Mouse (Mus musculus) induced T-regulatory cell, adult 2 months (primary cell): ENCODE data around the gene Plb1.

ENCODE experiments used
- DNase-seq: peaks from one replicate; pipeline ENCODE4 v3.0.0-alpha.2; 2012; ENCODE audit warnings: low read depth

Gene Plb1

DNA sequence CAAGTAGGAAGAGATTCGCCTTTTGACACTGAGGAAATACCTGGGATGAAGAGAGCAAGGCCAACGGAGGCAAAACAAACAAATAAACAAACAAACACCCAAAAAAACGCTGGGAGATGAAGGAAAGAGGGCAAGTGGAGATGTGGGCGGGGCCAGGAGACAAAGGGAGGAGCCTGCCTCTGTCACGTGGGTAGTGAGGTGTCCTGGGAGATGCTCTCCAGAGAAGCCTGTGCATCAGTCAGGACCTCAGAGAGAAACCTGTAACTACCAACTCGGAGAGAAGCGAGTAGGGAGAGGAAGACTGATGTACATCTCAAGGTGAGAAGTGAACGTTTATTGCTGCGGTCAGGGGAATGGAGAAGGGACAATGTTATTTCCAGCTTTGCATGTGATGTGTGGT lies at the start of gene Plb1:
Gene Plb1 (plus strand): TSS at position 235 of the 400 bp plus-strand sequence.
- no peak for DNase-seq

DNA sequence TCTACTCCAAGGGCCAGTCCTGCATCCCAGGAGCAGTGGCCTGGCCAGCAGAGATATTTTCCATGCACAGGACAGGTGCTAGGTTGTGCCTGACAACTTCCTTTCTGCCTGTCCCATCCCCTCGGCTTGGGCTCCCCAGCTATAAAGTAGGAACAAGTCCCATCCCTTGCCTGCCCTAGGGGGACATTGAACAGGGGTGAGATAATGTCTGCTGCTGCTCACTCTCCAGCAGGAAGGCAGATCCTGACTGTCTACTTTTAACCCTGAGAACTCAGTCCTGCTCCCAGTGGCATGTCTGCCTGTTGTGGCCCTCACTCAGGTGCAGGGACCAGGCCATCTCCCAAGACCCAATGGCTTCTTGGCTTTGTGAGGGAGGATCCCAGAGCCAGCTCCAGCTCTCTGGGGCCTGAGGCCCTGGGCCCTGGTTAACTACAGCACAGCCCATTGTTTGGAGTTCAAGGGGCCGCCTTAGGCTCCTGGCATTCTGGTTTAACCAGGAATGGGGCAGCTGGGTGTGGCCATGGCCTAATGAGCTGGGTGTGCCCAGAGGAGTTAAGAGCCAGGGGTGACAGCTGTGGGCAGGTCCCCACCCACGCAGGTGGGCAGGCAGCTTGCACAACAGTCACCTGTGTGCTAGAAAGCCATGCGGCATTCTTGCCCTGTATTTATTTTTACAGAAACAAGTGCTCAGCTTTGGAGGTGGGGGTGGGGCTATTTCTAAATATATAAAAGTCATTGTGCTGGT lies 49.5 kb upstream of the Plb1 start:
- DNase-seq: no peak

DNA sequence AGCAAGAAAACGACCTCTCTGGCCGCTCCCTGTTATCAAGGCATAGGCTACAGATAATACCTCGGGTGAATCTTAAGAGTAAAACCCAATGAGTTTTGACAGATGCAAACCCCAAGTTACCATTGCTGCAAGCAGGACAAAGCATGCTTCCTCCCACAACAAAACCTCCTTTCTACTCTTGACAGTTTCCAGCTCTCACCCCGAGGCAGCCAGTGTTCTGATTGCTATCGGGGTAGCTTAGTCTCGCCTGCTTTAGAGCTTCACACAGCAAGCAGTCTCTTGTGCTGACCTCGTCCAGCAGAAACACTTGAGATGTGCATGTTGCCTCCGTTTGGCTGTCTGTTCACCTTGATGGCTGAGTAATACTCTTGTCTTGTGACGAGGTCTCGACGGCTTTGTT lies 44.8 kb upstream of the Plb1 start:
- DNase-seq: no peak

DNA sequence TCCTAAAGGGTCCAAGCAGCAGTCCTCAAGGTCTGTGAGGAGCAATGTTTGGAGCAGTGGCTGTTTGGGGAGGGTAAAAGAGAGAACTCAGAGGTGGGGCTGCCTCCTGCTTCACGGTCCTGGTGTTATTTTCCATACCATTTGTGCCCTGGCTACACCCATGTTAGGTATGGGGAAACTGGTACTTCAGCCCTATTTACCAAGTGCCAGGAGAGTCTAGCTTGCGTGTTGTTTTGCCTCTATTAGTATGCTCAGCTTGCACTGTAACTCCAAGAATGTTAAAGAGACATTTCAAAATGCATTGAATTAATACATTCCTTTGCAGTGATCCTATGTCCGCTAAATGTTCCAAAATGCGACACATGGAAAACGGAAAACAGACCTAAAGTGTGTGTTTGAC lies 41.2 kb upstream of the Plb1 start:
- no peak for DNase-seq

DNA sequence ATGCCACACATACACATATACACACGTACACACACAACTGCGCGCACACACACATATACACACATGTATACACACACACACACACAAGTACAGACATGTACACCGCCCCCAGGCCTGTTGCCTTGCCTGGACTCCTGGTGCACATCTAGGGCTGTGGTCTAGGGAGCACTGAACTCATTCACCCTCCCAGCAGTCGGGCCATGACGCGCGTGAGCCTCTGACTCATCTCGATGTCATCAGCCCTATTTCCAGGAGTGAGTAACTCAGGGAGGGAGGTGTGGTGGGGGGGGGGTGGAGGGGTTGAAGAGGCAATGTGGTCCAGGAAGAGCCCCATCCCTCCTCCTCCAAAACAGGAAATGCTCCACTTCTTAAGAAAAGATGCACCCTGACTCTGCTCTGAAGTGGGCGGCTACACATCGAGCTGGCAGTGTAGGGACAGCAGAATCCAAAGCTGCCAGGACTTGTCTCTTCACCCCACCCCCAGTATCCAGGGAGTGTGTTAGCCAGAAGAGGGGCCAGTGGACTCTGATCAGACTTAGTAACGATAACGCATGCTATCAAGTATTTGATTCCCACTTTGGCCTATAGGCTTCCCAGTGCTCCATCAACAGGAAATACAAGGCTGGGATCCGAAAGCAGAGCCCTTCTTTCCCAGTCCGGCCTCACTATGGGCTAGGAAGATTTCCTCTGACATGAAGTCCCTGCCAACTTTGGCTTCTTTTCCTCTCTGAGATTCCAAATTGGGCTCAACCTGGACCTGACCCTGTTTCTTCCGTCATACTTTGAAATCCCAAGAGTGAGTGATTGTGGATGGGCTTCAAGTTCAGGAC lies 40.3 kb upstream of the Plb1 start:
- DNase-seq: peak; percentile 51

DNA sequence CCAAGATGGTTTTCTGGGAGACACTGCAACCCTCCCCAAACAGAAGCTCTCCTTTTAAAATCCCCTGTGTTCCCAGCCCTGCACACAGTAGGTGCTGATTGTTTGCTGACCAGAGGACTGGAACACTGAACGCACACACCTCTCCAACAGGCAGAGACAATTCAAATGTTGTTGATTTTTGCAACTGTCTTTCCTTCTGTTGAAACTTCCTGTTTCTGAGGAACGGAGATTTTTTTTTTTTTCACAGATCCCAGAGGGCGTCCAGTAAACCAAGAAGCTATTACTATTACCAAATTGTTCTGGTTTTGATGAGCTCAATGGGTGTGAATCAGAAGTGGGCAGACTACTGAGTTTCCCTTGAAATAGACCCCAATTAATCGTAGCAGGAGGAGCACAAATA lies 38.3 kb upstream of the Plb1 start:
- no peak for DNase-seq

DNA sequence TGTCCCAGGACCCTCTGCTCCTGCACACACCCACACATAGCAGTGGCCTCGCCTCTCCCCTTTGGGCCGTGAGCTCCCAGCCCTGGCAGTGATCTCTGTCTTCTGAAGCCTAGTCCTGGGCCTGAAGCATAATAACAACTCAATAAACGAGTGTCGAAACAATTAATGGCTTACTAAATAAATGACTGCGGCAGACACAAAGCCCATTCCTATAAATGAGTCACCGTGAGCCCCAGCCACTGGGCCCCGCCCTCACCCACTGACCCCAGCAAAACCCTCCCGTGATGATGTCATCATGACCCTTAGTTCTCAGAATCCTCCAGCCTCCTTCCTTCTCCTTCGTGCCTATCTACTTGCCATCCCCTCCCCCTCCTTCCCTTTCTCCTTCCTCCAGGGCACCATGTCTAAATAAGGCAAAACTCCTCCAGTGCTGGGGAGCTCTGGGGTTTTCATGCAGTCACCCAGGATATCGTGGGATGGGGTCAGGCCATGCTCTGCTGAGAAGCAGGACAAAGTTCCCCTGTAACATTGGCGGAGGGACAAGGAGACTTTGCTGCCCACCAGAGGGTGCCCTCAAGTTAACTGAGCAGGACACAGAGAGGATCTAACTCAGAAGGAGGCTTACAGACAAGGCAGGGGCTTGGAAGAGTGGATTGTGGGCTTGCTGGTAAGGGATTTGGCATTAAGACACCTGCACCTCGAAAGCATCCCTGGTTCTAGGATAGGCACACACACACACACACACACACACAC lies 36.5 kb upstream of the Plb1 start:
- no peak for DNase-seq

DNA sequence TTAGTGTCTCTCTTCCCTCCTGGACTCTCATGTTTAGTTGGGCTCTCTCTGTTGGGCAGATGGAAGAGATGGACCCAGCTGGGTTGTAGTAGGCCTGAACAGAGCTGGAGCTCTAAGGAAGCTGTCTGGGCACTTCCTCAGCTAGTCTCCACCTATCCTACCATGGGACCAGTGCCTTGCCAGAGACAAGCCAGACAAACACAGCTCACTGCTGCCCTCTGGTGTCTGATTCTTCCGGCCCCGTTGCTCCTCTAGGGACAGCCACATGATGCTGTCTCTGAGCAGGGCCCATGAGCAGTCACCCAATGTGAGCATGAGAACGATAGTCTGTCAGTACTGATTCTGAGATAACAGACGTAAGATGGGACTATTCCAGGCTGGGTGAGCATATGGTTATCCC lies 34.8 kb upstream of the Plb1 start:
- DNase-seq: peak; percentile 90

DNA sequence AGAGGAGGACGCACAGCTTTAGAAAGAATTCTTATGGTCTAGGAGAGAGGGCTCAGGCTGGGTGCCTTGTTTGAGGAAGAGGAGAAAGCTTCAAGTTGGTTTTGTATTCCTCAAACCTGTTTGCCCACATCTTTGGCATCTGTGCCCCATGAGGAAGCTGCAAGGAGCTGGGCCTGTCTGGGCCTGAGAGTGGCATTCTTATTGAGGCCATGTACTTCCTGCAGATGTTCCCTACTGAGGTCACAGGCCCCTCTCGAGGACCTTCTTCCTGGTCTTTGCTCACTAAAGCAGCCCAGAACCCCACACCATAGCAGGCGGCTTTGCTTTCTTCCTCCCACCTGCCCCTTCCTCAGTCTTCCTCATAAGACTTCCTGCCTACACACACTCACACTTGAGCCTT lies 33.4 kb upstream of the Plb1 start:
- no peak for DNase-seq

DNA sequence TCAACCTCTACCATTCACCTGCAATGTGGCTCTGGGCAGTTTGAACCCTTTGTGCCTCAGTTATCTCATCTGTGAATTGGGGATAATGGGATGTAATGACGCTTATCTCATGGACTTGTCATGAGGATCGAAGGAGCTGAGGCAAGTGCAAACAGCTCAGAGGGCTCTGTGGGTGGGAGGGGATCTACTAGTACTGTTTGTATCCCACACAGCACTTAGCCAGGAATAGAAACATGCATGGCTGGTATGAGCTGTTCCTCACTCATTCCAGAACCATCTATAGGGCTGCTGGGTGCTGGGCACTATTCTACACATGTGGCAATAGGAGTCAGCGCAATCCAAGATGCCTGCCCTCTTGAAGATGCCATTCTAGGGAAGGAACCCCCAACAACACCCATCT lies 32.9 kb upstream of the Plb1 start:
- DNase-seq: no peak

DNA sequence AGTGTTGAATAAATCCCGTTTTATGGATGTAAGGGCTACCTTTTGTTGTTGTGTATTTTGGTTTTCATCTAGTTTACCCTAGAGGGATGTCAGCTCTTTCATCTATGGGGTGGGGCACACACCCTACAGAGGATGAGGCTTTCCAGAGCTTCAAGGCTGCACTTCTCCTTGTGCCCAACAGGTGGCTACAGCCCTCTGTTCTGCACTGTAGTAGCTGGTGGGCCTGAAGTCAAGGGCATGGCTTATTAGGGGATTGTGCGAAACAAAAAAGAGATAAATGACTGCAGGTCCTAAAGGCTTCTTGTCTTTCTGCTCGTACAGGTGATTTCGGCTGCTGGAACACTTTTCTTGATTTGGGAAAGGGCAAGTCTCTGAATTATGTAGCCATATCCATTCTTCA lies 27.9 kb upstream of the Plb1 start:
- DNase-seq: peak; percentile 33

DNA sequence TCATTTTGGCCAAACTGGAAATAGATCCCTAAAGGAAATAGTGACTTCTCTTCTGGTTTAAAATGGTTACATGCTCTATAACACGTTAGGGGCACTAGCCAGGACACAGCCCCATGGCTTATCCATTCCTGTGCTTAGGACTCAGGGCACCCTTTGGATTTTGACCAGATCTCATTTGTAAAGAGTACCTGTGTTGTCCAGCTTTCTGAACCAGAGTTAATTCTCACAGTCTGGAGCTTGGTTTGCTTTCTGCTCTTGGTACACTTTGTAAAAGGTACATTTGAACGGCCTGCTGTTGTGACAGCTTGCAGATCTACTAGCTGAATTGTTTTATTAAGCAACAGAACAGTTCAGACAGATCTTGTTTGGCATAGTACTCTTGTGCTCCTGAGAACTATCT lies 25.8 kb upstream of the Plb1 start:
- DNase-seq: no peak

DNA sequence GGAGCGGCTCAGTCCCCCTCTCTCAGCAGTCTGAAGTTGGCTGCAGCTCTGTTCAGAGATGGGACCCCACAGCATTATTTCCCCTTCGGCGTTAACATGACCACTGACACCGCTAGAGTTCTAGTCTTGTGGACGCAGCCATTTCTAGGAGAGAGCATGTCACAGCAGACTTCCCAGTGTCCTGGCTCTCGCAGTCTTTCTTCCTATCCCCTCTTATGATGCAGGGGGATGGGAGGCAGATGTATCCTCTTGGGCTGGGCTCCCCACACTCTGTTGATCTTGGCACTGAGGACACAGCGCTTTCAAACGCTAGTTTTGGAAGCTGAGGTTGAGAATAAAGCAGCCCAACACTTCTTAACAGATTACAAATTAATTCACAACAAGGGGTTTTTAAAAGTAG lies 24.0 kb upstream of the Plb1 start:
- DNase-seq: no peak

DNA sequence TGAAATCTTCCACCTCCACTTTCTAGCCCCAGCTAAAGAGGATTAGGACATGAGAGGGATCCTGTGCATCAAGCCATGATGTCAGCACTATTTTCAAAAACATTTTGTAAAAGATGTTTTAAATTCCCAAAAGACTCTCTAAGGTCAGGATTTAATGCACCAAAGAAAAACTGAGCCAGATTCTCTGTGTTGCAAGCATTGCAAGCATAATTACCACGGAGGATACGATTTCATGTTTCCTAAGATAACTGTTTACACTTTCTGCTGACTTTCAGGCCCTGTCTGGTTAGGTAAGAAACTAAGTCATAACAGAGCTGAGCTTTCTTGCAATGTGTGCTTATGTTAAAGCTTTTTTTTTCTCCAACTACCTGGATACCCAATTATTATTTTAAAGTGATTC lies 21.5 kb upstream of the Plb1 start:
- DNase-seq: no peak

DNA sequence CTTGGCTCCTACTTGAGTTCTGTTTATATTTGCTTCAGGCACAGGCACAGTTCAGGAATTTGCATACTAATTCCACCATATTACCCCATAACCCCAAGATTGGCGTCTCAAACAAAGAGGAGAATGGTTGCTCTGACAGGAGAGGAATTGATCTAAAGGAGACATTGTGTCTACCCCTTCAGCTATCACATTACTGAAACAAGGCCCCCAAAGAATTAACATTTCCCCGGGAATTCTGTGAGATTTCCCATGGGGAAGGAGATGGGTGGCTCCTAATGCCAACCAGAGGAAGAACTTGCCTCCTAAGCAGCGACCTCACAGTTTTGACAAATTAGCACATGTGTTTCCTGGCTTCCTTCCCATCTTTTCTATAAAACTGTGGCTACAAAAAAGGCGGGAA lies 18.8 kb upstream of the Plb1 start:
- no peak for DNase-seq

DNA sequence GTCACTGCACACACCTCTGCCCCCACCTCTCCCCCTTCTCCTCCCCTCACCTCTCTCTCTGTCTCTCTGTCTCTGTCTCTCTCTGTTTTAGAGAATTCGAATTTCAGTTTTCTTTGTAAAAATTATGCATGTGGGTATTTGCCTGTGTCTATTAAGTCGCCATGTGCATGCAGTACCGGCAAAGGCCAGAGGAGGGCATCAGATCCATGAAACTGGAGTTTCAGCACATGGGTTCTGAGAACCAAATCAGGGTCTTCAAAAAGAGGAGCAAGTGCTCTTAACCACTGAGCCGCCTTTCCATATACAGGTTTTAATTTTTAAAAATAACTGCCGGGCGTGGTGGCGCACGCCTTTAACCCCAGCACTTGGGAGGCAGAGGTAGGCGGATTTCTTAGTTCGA lies 17.0 kb upstream of the Plb1 start:
- peak; percentile 62 for DNase-seq

DNA sequence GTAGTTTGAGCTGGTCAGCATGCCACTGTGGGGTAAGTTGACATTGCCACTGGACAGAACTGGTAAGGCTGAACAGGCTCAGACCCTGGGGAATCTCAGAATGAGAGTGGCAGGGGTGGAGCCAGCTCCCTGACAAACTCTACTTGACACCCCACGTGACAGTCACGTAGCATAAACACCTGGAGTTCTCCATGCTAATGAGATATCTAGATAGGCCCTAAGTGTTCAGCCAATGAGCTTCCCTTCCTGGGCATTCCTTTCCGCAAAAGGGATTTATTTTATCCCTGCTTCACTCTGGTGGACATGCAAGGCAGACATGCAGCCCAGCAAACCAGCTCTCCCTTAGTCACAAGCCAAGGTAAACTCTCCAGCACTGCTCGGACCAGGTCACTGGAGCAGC lies 16.0 kb upstream of the Plb1 start:
- no peak for DNase-seq

DNA sequence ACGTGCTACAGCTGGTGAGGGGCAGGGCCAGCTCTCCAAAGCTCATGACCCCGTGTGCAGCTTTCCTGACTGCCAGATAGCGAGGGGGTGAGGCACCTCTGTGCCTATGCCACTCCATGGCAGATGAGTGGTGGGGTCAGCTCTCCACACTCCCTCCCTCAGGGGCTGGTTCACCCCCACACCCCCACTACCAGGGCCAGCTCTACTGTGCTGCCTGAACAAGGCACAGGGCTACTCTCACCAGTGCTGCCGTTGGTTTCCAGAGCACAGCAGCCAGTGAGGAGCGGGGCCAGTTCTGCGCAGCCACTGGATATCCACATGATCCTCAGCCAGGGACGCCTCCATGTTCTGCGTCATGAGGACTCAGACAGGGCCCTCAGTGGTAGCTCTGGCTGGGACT lies 15.0 kb upstream of the Plb1 start:
- no peak for DNase-seq

DNA sequence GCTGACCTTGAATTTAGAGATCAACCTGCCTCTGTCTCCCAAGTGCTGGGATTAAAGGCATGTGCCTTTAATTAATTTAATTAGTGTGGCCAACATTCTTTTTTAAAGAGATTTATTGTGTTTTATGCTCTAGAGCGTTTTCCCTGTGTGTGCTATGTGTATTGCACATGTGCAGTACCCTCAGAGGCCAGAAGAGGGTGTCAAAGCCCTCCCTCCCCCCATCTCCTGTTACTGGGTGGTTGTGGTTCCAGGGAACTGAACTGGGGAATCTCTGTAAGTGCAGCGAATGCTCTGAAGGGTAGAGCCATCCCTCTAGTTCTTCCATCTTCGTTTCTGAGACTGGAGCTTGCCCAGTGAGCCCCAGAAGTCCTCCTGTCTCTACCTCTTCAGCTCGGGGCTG lies 2.1 kb upstream of the Plb1 start:
- peak; percentile 33 for DNase-seq

DNA sequence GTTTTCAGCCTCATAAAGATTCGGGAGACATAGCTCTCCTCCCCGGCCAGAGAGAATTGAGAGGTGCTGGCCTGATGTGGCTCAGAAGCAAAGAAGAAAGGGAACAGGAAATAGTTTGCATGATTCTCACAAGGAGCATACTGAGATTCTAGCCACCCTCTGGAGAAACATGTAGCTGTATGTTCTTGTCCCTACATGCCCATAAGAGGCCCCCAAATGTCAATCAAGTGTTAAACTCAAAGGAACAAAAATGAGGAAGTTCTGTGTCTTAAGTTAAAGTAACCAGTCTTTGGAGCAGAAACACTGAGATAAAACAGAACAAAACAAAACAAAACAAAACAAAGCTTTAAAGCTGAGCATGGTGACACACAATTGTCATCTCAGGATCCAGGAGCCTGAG lies 6.8 kb downstream of the Plb1 start:
- DNase-seq: no peak

DNA sequence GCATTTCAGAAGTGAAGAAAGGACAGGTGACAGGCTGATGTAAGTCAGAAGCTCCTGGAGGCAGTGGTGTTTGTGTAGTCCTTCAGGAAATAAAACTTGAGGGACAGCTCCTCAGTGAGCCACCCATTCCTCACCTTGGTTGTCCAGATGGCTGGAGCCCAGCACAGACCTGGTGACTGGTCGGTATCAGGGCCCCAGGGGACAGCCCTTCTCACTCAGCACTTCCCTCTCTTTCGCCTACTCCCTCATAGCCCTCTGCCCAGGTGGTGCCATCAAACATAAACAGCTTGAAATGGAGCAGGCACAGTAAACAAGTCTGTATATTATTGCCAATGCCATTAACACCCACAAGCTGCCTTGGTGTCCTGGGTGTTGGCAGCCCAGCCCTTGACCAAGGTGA lies 8.2 kb downstream of the Plb1 start:
- DNase-seq: no peak

DNA sequence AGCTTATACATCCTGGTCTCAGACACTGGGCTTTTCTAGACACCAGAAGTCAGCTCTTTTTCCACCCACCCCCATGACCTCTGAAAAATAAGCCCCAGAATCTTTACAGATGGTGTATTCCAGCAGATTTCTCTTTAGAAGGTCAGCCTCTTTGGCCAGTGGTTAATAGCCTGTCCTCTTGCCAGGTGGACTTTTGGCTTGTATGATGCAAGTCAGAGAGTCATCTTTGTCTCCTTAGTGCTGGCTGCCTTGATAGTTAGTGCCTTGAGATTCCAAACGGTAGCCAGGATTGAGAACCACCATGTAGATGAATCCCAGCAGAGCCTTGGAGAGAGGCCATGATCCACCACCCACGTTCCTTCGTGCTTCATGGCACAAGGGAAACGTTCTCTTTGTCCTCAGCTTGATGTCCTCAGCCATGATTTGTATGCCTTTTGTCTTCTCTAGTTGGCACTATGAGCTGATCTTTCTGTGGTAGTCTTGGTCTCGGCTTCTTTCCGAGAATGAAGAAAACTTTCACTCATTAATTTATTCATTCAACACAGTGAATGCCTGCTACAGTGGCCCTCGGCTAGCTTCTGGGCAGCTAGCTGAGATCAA lies 10.9 kb downstream of the Plb1 start:
- DNase-seq: no peak

DNA sequence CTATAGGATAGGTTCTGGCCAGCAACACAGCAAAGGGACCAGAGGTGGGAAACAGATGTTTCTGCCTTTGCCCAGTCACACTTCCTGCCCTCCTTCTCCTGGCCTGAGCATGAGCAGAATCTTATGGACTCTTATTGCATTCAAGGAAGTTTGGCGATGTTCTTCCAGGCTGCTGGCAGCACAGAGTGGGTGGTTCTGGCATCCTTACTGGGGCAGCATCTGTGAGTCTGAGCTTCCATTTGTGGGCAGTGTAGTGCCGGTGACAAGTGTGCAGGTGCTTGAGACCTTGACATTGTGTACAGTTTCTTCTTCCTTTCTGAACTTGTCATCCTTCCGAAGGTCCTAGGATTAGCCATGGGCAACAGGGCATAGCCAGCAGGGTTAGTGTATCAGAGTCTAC lies 12.9 kb downstream of the Plb1 start:
- DNase-seq: no peak
